ENCODE assay signal across 8 mouse cellular contexts in the genomic region with DNA sequence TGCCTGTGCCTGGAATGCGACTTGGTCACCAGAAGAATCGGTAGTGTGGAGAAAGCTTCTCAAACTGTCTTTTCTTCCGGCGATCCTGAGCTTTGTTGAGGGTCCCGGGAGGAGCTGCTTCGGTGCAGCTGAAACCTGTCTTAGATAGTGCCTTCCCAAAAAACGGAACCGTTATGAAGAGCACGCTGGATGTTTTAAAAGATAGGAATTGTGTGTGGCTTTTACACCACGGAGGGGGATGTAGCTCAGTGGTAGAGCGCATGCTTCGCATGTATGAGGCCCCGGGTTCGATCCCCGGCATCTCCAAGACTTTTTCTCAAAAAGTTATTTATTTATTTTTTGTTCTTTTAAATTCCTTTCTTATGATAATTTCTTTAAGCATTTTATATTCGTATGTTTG. TPM values are rescaled to one million over a fixed set of nuclear protein-coding genes. Genes with fewer than 3 reads are reported as not detected.
A peak's percentile ranks its signal among the peaks of the same experiment; 100 is the strongest.
DNase-seq lines count a peak whose midpoint lies in the region; ATAC-seq and TF ChIP-seq lines count a peak whose summit lies in the region.

No protein-coding gene starts in this region.

- peak overlapping the region; percentile 40 for H3K4me2 ChIP-seq in lung, postnatal 0 days (replicated peaks; ENCODE audit: low read depth, low read length)
- peak overlapping the region; percentile 62 for H3K4me2 ChIP-seq in limb, embryonic 11.5 days (ENCODE audit: low read depth, severe bottlenecking)
- H3K4me2 ChIP-seq in neural tube, embryonic 14.5 days (ENCODE audit: low read depth, low read length), result peak overlapping the region; percentile 62

- WGBS in lung, postnatal 0 days, result 3% methylated on average over 16 of the region's 16 CpGs
- WGBS in limb, embryonic 11.5 days, result 1% methylated on average over 16 of the region's 16 CpGs
- 2% methylated on average over 16 of the region's 16 CpGs for WGBS in neural tube, embryonic 14.5 days

- H3K4me3 ChIP-seq in lung, postnatal 0 days (ENCODE audit: low read depth, low read length), result peak overlapping the region; percentile 10; the same call in 1 of the 2 replicates
- H3K4me3 ChIP-seq in limb, embryonic 11.5 days (ENCODE audit: low read depth, low read length), result peak overlapping the region; percentile 49
- H3K4me3 ChIP-seq in neural tube, embryonic 14.5 days (ENCODE audit: low read depth, low read length), result peak overlapping the region; percentile 50

- H3K27ac ChIP-seq in lung, postnatal 0 days (ENCODE audit: low read length), result no peak overlapping the region
- no peak overlapping the region for H3K27ac ChIP-seq in limb, embryonic 11.5 days (replicated peaks; ENCODE audit: low read depth, low read length)
- no peak overlapping the region for H3K27ac ChIP-seq in neural tube, embryonic 14.5 days (ENCODE audit: low read depth, low read length)

- DNase-seq in lung, postnatal 0 days (ENCODE audit: low spot score), result peak; percentile 15
- DNase-seq in lung, adult 18-20 months, result no peak
- peak; percentile 75 for DNase-seq in cerebellum, postnatal 14 days
- DNase-seq in limb, embryonic 11.5 days (ENCODE audit: low spot score), result peak; percentile 87
- DNase-seq in gastrocnemius, postnatal 14 days, result no peak

- no peaks in the 10 kb centered on the region for H3K36me3 ChIP-seq in lung, postnatal 0 days (ENCODE audit: insufficient read depth, low read length)
- no peaks in the 10 kb centered on the region for H3K36me3 ChIP-seq in limb, embryonic 11.5 days (ENCODE audit: control insufficient read depth, insufficient read depth, low read length)
- no peaks in the 10 kb centered on the region for H3K36me3 ChIP-seq in neural tube, embryonic 14.5 days (ENCODE audit: control insufficient read depth, insufficient read depth, low read length)

- no peaks in the 10 kb centered on the region for H3K9me3 ChIP-seq in lung, postnatal 0 days (ENCODE audit: low read length)
- no peaks in the 10 kb centered on the region for H3K9me3 ChIP-seq in limb, embryonic 11.5 days (ENCODE audit: control insufficient read depth, low read length)
- H3K9me3 ChIP-seq in neural tube, embryonic 14.5 days (ENCODE audit: control insufficient read depth, low read length), result no peaks in the 10 kb centered on the region

- H3K27me3 ChIP-seq in lung, postnatal 0 days (replicated peaks; ENCODE audit: insufficient read depth, low read length), result 0 out of 2 replicates have a peak, but pooled peaks cover 4% of the 10 kb centered on the region
- H3K27me3 ChIP-seq in limb, embryonic 11.5 days (ENCODE audit: control insufficient read depth, insufficient read depth, low read length), result no peaks in the 10 kb centered on the region
- H3K27me3 ChIP-seq in neural tube, embryonic 14.5 days (ENCODE audit: control insufficient read depth, insufficient read depth, low read length), result no peaks in the 10 kb centered on the region

- no peak for TF ChIP-seq CTCF in lung, postnatal 0 days (IDR thresholded peaks at IDR 0.05)

- H3K4me1 ChIP-seq in lung, postnatal 0 days (ENCODE audit: insufficient read depth, low read depth, low read length), result no peaks in the 10 kb centered on the region
- no peaks in the 10 kb centered on the region; the same call in 1 of the 2 replicates for H3K4me1 ChIP-seq in limb, embryonic 11.5 days (ENCODE audit: control insufficient read depth, insufficient read depth, low read length)
- H3K4me1 ChIP-seq in neural tube, embryonic 14.5 days (ENCODE audit: control insufficient read depth, insufficient read depth, low read length), result no peaks in the 10 kb centered on the region

- H3K9ac ChIP-seq in lung, postnatal 0 days (replicated peaks; ENCODE audit: low read depth), result no peak overlapping the region
- H3K9ac ChIP-seq in limb, embryonic 11.5 days (ENCODE audit: low read length), result peak overlapping the region; percentile 53
- peak overlapping the region; percentile 52; the same call in 1 of the 2 replicates for H3K9ac ChIP-seq in neural tube, embryonic 14.5 days (replicated peaks; ENCODE audit: low read depth, low read length)

- intact Hi-C loops in gastrocnemius, postnatal 14 days (cut with DNase I; ENCODE audit: low total_unique reads), result no loop called here

- ATAC-seq in lung, postnatal 0 days, result no peak
- ATAC-seq in granulocyte monocyte progenitor cell, adult 5-6 weeks (replicated peaks; ENCODE audit: poor library complexity, severe bottlenecking), result peak; percentile 48
- peak; percentile 81; the same call in 1 of the 2 replicates for ATAC-seq in limb, embryonic 11.5 days (ENCODE audit: insufficient number of reproducible peaks, low FRiP score, low TSS enrichment, low read depth)
- peak; percentile 91 for ATAC-seq in neural tube, embryonic 14.5 days (ENCODE audit: low read depth)
- no peak for ATAC-seq in activated CD4-positive, CD25-positive, alpha-beta regulatory T cell, adult 4 months

- TF ChIP-seq EP300 in lung, postnatal 0 days (IDR thresholded peaks at IDR 0.05), result no peak

RNA-seq across cellular contexts. Expression of a gene that starts 38.5 kb away (rescaled TPM):
- polyA plus RNA-seq in lung, postnatal 0 days (2015; fragmentation: Nextera tagmentation; extraction: Ambion mirVana), result not detected in 2 replicates
- total RNA-seq in granulocyte monocyte progenitor cell, adult 5-6 weeks (2014; fragmentation: Nextera tagmentation), result not detected in 2 replicates
- not detected in 2 replicates for total RNA-seq in granulocyte monocyte progenitor cell, adult 5-6 weeks (2017)
- not detected in 2 replicates for polyA plus RNA-seq in limb, embryonic 11.5 days (2014; fragmentation: Nextera tagmentation; extraction: Ambion mirVana)
- polyA plus RNA-seq in neural tube, embryonic 14.5 days (2014; fragmentation: Nextera tagmentation; extraction: Ambion mirVana), result not detected in 2 replicates
- not detected for total RNA-seq in gastrocnemius, postnatal 14 days (2021)
- polyA plus RNA-seq in activated CD4-positive, CD25-positive, alpha-beta regulatory T cell, adult 4 months (2017; shearing (Covaris generic)), result not detected

RNA-seq across cellular contexts. Expression of a gene that starts 57.9 kb away (rescaled TPM):
- polyA plus RNA-seq in lung, postnatal 0 days (2015; fragmentation: Nextera tagmentation; extraction: Ambion mirVana), result 0.21 and 0.27 TPM in 2 replicates
- total RNA-seq in granulocyte monocyte progenitor cell, adult 5-6 weeks (2014; fragmentation: Nextera tagmentation), result not detected in 2 replicates
- total RNA-seq in granulocyte monocyte progenitor cell, adult 5-6 weeks (2017), result not detected in 2 replicates
- 0.51 and 0.88 TPM in 2 replicates for polyA plus RNA-seq in limb, embryonic 11.5 days (2014; fragmentation: Nextera tagmentation; extraction: Ambion mirVana)
- polyA plus RNA-seq in neural tube, embryonic 14.5 days (2014; fragmentation: Nextera tagmentation; extraction: Ambion mirVana), result 0.35 TPM in 1 of 2 replicates, not detected in the other
- total RNA-seq in gastrocnemius, postnatal 14 days (2021), result not detected
- not detected for polyA plus RNA-seq in activated CD4-positive, CD25-positive, alpha-beta regulatory T cell, adult 4 months (2017; shearing (Covaris generic))

Comparison
In these comparisons a context has a peak if more than half of its experiments do, and no peak if none do; other contexts are left out.
1. DNase-seq: peak in lung, postnatal 0 days (single experiment), cerebellum, postnatal 14 days (2 of 2) and limb, embryonic 11.5 days (single experiment); none in lung, adult 18-20 months (0 of 2) and gastrocnemius, postnatal 14 days (single experiment).
2. ATAC-seq: peak in granulocyte monocyte progenitor cell, adult 5-6 weeks (single experiment), limb, embryonic 11.5 days (single experiment) and neural tube, embryonic 14.5 days (single experiment); none in lung, postnatal 0 days (single experiment) and activated CD4-positive, CD25-positive, alpha-beta regulatory T cell, adult 4 months (single experiment).
3. Peak in every context shown above with its lines, with median percentiles within 50 percentile points of each other: H3K4me2 ChIP-seq and H3K4me3 ChIP-seq.